Mouse (Mus musculus) kidney, postnatal 36 days (tissue): Measurements from ENCODE around the gene Pole3.
"Not testable (repeated sequence)": the region's sequence is repeated elsewhere in the genome, so short reads cannot be mapped to it uniquely, and the experiment has no call there.

ENCODE experiments used
- DNase-seq, 2 experiments: peaks; one replicate each; pipeline ENCODE4 v3.0.0; 2021 to 2022; ENCODE audit warnings: mixed read lengths in 2 of 2

Pole3 gene

DNA sequence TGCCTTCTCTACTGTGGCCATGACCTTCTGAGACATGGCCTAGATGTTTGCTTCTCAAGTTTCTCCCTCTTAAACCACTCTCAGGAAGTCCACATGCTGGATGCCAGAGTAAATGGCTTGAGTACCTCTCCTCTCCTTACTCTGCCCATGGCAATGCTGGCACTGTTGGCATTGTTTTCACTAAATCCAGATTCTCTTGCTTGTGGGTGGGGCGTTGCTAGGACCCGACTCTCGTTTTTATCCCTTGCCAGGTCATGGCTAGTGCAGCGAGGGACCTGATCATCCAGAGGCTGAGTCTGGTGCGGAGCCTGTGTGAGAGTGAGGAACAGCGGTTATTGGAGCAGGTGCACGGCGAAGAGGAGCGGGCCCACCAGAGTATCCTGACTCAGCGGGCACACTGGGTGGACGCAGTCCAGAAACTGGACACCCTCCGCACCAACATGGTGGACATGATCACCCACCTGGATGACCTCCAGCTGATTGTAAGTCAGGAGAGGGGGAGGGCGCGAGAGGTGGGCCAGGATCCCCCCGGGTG lies 38.6 kb downstream of the Pole3 start:
- no peak for DNase-seq

DNA sequence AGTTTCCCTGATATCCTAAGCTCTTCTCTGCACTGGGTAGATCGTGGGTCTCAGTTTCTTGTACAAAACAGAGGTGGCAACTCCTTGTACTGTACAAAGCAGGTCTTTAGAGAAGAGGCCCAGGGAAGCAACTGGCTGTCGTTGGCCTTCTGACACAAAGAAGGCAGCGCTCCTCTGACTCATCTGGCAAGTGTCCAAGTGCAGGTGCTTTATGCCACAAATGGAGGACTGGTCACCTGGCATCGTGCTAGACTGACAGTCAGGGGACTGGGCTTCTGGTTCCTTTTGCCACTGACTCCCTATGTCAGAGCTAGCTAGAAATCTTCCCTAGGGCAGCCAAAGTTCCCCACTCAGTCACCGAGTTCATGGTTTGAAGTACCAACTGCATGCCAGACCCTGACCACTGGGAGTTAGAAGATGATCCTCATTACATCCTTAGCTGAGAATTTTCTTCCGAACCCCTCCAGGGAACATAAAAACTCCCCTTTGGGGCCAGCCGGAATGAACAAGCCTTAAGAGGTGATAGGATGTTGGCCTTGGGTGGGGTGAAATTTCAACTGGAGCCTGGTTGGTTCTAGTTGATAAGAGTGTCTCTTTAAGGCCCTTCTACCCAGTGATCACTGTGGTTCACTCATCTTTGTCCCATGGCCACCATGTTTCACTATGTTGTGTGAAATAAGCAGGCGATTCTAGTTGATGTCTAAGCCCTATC lies 39.3 kb downstream of the Pole3 start:
- no peak for DNase-seq

DNA sequence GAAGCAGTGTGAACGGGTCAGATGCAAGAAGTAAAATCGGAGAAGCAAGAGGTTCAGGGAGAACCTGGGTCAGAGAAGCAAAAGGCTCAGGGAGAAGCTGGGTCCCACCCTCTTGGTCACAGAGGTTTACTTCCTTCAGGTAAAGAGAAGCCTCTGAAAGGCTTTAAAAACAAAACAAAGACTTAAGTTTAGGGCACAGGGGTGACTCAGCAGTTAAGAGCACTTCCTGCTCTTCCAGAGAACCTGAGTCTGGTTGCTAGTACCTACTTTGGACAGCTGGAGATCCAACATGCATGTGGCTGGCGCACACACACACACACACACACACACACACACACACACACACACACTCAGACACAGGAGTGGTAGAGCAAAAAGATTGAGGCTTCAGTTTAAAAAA lies 39.9 kb downstream of the Pole3 start:
- DNase-seq = no peak

- peak; percentile 42 to 64 for DNase-seq
These were observed 43.9 kb downstream of the Pole3 start for GRCm38 (mm10) chr4:62480709-62481605.

DNA sequence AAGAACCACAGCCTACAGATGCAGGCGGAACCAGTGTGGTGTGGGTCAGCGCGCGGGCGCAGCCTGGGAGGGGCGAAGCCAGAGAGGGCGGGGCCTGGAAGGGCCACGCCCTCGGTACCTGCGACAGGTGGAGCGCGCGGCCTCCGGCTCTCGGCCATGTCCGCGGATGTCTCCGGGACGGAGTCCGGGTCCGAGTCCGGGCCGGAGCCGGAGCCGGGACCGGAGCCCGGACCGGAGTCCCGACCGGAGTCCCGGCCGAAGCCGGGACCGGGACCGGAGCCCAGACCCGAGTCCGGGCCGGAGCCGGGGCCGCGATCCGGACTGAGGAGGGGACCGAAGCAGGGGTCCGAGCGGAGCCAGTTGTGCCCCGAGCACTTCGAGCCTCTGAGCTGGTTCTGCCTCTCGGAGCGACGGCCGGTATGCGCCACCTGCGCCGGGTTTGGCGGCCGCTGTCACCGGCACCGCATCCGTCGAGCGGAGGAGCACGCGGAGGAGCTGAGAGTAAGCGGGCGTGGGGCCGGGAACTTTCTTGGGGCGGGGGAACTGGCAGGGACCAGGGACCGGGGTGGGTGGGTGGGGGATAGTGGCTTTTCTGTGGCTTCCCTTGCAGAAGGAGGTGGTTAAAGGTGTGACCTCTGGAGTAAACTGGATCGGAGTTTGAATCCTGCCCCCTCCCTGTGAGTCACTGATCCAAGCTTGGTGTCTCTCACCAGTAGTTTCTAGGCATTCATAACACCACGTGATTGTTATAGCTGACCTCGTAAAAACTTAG lies 44.7 kb downstream of the Pole3 start, which contains the start of gene Bspry:
Gene Bspry (plus strand): TSS at position 117 of the 772 bp plus-strand sequence.
- DNase-seq = peak; percentile 80 to 86

- not testable (repeated sequence) for DNase-seq
These were observed 45.3 kb downstream of the Pole3 start for GRCm38 (mm10) chr4:62479593-62479936.

- no peak for DNase-seq
These were observed 47.2 kb downstream of the Pole3 start for GRCm38 (mm10) chr4:62477542-62478244.

DNA sequence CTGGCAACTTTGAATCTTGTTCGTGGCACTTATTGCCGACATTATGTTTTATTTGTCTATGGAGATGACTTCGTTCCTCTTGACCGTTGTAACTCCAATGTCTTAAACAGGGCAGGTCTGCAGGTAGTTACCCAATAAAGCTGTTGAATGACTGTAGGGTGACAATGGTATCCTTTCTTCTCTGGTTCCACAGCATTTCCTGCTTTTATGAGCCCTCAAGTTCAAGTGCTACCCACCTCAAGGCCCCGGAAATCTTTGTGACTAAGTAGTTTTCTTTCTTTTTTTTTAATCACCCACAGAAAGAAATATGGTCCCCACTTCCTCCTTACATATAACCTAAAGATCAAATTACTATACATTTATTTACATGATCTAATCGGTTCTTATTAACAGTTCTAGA lies 49.1 kb downstream of the Pole3 start:
- no peak for DNase-seq

DNA sequence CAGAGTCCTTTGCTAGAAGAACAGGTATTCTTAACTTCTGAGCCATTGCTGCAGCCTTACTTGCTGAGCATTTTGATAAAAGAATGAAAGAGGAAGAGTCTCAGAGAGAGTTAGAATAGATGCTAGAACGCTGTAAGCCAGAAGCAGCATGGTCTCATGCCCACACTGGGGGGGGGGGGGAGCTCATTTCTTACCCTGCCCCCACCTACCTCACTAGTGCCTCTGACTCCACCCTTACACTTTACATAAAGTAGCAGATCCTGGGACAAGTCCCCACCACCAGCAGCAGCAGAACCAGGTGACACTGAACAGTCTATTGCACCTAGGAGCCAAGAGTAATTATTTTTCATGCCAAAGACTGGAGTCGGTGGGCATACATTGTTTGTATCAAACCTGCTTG lies 49.7 kb downstream of the Pole3 start:
- DNase-seq = no peak
